Mouse (Mus musculus): ENCODE data around the gene Gtf2f1.
"Not testable (repeated sequence)": the region's sequence is repeated elsewhere in the genome, so short reads cannot be mapped to it uniquely, and the experiment has no call there.

Gtf2f1 gene

GRCm38 (mm10) chr17:57011236-57012141 lies at the start of gene Gtf2f1, which contains the start of gene Gm17949:
TSS of gene Gtf2f1 (minus strand) at chr17:57011288.
TSS of gene Gm17949 (plus strand) at chr17:57011469.
- DNase-seq (ENCODE audit: low spot score in 2 of 2) = peak; percentile 88 to 94

DNA sequence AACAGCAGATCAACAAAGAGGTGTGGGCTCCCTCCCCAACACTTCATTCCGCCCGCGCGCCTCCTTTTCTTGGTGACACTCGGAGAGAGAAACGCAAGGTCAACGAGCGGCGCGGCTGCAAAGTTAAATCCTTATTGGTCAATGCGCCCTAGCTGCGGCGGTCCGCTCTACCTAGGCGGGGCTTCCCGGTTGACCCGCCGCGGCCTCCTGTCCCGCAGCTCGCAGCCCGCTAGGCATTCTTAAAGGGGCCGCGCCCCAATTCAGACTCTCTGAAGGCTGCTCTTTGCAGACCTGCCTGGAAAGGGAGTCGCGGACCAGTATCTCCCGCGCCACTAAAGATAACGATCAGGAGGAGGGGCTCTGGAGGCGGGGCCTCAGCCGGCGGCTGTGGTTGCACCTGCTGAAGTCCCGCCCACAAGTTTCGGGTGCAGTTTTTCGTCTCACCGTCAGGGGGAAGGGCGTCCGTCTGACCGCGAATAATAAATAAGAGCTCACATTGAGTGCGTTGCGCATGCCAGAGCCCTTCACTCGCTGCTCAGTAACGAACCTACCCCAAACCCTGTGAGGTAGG lies 49.2 kb upstream of the Gtf2f1 start:
- peak; percentile 95 to 96 for DNase-seq (ENCODE audit: low spot score in 2 of 2)

- peak; percentile 48 to 58 for DNase-seq (ENCODE audit: low spot score in 2 of 2)
These were observed 48.4 kb upstream of the Gtf2f1 start, which contains the start of gene Slc25a23 for GRCm38 (mm10) chr17:57059486-57059977. TSS of gene Slc25a23 (minus strand) at chr17:57059863.

- no peak for DNase-seq (ENCODE audit: low spot score in 2 of 2)
These were observed 47.9 kb upstream of the Gtf2f1 start, which contains the start of gene Crb3 for GRCm38 (mm10) chr17:57058891-57059485. TSS of gene Crb3 (plus strand) at chr17:57059105.

DNA sequence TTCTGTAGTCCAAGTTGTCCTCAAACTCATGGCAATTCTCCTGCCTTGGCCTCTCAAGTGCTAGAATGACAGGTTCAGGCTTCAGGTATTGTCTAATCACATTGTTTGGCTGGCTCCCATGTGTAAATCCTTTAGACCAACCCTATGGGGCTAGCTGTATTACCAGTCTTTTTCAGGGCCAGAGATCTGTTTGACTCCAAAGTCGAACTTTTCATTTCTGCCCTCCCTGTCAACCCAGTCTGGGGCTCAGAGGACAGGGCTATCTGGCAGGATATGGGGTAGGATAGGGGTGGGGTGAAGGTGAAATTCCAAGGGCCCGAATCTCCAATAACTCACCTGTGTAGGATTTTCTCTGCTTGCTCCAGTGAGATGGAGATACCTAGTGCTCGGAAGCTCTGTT lies 45.2 kb upstream of the Gtf2f1 start:
- DNase-seq (ENCODE audit: low spot score in 2 of 2) = no peak

DNA sequence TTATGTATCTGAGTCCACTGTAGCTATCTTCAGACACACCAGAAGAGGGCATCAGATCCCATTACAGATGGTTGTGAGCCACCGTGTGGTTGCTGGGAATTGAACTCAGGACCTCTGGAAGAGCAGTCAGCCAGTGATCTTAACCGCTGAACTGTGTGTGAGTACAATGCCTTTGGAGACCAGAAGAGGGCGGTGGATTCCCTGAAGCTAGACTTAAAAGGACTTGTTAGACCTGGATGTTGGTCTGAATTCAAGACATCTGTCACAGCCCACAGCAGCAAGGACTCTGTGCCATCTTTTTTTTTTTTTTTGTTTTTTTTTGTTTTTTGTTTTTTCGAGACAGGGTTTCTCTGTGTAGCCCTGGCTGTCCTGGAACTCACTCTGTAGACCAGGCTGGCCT lies 40.6 kb upstream of the Gtf2f1 start:
- not testable (repeated sequence) for DNase-seq (ENCODE audit: low spot score in 2 of 2)

- no peak for DNase-seq (ENCODE audit: low spot score in 2 of 2)
These were observed 37.7 kb upstream of the Gtf2f1 start for GRCm38 (mm10) chr17:57048816-57049215.

- DNase-seq (ENCODE audit: low spot score in 2 of 2) = no peak
These were observed 36.3 kb upstream of the Gtf2f1 start for GRCm38 (mm10) chr17:57047406-57047805.

DNA sequence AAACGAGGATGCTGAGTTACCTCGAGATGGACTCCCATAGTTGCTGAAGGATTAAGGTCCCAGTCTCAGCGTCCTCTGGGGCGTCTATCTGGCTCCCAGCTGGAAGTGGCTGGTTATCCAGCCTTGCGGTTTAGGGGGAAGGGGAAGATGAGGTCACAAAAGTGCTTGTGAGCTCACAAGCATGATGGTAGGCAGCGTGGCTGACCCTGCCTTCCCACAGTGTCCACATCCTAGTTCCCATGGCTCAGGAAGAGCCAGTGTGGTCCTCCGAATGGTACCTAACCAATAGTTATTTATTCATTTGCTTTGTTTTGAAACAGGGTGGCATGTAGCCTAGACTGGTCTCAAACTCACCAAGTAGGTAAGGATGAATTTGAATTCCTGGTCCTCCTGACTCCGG lies 30.5 kb upstream of the Gtf2f1 start, which contains the start of gene Slc25a41:
TSS of gene Slc25a41 (minus strand) at position 101 of the 400 bp plus-strand sequence.
- no peak for DNase-seq (ENCODE audit: low spot score in 2 of 2)

DNA sequence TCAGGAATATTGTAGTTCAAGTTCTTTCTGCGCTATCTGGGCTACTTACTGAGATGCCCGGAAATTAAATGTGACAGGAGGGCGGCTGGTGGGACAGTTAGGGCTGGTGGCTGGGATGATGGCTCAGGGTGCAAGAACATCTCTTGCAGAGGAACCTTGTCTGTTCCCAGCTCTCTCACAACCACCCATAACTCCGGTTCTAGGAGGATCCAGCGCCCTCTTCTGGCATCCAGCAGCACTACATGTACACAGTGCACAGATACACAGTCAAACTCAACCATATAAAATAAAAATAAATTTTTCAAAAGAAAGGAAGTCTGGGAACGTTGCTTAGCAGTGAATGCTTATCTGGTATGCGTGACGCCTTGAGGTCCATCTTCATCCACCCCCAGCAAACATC lies 27.9 kb upstream of the Gtf2f1 start:
- no peak for DNase-seq (ENCODE audit: low spot score in 2 of 2)

DNA sequence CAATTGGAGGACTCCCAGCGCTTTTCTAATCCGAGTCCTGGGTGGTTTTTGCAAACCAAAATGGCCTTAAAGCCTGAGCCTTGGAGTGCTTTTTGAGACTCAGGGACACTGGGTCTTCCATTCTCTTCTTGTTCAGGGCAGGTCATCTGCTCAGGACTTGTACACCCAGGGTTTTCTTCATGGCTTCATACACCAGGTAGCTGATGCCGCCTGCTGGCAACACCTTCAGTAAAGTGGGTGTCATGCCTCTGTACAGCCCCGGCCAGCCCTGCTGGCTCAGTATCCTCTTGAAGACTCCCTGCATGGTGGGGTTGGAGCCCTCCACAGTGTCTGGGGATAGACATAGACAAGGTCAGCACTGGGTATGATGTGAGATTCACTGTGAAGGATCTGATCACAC lies 21.8 kb upstream of the Gtf2f1 start:
- no peak for DNase-seq (ENCODE audit: low spot score in 2 of 2)

GRCm38 (mm10) chr17:57031661-57032420 lies 20.8 kb upstream of the Gtf2f1 start:
- peak; percentile 100 for DNase-seq (ENCODE audit: low spot score in 2 of 2)

DNA sequence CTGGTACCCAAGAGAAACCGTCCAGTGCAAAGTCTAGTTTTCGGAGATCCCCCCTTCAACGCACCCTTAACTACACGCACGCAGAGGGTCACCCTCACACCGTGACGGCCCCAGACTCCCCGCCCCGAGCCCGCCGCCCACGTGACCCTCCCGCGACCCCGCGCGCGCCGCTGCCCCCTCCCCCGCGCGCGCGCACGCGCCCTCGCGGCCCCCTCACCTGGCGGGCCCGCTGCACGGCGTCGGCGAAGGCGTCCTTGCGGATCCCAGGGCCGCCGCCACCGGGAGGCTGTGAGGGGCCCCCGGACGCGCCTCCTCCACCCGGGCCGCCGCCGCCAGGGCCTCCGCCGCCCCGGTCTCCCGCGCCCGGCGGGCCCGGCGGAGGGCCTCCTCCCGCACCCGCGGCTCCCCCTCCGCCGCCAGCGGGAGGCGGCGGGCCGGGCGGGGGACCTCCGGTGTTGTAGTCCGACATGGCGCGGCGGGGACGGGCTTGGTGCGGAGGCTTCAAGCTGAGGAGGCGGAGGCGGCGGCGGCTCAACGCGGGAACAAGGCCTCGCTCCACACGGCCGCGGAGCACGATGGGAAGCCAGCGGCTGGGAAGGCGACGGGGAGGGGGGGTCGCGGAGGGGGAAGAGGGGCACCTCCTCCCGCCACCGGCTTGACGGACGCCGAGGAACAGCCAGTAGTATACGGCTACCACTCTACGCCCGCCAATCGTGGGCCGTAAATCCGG lies 20.0 kb upstream of the Gtf2f1 start, which contains the start of gene Khsrp:
TSS of gene Khsrp (minus strand) at position 592 of the 730 bp plus-strand sequence.
- peak in 1 of 2 experiments; percentile 36 for DNase-seq (ENCODE audit: low spot score in 2 of 2)

DNA sequence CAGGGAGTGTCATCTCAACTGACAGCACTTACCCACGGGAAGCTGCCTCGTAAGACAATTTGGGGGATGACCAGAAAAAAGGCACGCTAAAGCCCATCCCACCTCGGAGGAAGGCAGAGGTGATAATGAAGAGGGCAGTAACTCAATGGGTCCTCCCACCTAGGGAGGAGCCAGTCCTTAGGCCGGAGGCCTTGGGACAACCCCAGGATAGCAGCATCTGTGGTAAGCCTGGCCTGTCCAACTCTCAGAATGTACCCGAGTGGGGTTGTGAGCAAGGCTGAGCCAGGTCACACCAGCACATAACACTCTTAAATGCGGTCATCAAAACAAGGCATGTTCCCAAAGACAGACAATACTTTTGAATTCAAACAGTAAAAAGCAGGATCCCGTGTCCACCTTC lies 18.6 kb upstream of the Gtf2f1 start:
- DNase-seq (ENCODE audit: low spot score in 2 of 2) = peak; percentile 32 to 37

DNA sequence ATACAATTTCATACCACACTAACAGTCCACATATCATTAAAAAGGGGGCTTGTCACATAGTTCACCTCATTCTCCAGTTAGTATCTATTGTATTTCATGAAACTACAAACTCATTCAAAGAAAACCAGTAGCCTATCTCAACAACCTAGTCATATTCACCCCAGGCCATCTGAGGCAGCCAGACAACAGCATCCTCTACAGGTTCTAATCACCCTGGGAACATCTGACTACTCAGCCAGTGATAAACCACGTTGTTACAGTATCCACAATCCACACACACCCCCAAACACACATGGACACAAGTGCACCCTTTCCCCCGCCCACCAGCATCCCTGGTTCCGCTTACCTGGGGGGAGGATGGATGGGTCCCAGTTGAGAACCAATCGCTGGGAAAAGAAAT lies 16.4 kb upstream of the Gtf2f1 start:
- DNase-seq (ENCODE audit: low spot score in 2 of 2) = no peak

DNA sequence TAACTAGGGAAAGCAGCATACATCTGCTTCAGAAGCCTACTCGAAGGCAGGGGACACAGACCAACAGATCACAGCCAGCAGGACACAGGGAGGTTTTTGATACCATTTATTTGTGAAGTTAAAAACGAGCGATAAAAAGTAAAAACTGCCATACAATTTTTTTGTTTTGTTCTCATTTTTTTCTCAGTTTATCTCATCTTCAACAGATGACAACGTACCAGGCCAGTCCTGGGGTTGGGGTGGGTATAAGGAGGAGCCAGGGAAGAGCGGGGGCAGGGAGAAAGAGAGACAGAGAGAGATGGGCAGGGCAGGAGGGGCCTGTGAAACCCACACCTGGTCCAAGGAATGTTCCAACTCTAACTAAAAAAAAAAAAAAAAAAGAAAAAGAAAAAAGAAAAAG lies 9.9 kb upstream of the Gtf2f1 start:
- no peak for DNase-seq (ENCODE audit: low spot score in 2 of 2)

DNA sequence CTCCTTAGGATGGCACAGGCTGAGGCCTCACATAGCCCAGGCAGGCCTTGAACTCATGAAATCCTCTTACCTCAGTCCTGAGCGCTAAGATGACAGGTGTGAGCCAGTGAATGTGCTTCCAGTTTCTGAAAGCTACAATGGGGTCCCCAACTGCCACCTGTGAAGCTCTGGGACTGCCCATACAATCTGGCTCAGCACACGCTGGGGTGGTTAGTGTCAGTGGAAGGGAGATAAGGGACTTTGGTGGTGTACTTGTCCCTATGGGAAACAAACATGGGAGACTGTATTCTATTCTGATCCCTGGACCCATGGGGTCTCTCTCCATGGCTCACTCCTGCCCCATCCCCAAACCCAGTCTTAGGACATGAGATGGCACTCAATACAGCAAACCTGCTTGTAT lies 8.6 kb upstream of the Gtf2f1 start:
- DNase-seq (ENCODE audit: low spot score in 2 of 2) = peak in 1 of 2 experiments; percentile 19

DNA sequence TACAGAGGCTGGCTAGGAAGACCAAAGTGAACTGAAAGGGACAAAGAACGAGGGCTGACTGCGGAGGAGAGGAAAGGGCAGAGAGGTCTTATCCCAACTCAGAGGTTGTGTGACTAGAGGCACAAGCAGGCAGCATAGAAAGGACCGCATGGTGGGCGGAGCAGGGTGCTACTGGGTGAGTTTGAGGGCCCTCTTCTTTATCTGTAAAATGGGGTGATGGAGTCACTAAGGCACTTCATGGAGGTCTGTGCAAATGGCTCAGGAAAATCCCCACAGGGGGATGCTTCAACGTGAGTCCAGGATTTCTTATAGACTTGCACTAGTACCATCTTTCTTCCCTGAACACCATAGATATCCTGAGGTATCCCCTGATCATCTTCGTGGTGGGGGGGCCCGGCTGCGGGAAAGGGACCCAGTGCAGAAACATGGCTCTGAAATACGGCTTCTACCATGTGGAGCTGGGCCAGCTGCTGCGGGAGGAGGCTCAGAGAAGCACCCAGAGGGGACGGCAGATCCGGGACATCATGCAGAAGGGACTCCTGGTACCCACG lies 1.2 kb upstream of the Gtf2f1 start:
- DNase-seq (ENCODE audit: low spot score in 2 of 2) = peak in 1 of 2 experiments; percentile 24

DNA sequence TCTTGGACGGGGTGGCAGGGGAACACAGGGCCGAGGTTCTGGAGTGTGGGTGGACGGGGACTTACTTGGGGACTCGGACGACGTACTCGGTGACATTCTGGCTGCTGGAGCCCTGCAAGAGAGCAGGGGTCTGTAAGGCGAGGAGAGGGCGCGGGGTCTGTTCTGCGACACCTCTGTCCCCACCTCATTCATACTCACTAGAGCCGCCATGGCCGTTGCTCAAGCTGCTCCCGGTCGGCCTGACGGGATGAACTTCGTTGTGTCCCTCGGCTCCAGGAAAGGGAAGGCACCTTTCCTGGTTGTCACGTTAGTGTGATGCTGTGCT lies 215 bp downstream of the Gtf2f1 start:
- no peak for DNase-seq (ENCODE audit: low spot score in 2 of 2)

DNA sequence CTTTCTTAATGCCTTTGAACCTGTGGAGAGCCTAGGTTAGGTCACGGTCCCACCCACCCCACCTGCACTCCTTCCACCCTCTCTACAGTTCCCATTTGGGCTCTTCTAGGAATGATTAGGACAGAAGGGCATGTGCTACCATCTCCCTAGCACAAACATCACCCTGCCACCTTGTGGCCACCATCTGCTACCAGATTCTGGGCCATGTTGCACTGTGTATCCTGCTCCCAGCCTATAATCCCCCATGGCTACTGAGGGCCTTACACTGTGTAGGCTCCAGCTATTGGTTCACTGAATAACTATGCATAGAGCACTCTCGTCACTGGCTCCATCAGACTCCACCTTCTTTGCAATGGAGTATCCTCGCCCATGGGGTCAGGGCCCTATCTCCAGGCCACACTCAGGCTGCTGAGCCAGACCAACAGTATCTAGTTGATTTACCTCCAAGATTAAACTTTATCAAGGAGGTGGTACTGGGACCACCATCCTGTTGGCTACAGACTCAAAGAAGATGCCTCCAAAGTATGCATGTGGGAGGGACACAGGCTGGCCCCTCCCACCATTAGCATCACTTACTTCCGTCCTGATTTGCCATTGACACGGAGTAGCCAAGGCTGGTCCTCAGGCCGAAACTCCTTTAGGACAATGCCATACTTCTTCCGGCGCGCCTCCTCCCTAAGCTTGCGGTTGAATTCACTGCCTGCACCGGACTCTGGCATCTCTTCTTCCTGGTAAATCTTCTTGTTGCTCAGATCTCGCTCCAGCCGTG lies 3.8 kb downstream of the Gtf2f1 start:
- no peak for DNase-seq (ENCODE audit: low spot score in 2 of 2)

Measured in spleen, postnatal 36 days (tissue).